Mouse (Mus musculus): Measurements from ENCODE around the gene E2f1.

DNA sequence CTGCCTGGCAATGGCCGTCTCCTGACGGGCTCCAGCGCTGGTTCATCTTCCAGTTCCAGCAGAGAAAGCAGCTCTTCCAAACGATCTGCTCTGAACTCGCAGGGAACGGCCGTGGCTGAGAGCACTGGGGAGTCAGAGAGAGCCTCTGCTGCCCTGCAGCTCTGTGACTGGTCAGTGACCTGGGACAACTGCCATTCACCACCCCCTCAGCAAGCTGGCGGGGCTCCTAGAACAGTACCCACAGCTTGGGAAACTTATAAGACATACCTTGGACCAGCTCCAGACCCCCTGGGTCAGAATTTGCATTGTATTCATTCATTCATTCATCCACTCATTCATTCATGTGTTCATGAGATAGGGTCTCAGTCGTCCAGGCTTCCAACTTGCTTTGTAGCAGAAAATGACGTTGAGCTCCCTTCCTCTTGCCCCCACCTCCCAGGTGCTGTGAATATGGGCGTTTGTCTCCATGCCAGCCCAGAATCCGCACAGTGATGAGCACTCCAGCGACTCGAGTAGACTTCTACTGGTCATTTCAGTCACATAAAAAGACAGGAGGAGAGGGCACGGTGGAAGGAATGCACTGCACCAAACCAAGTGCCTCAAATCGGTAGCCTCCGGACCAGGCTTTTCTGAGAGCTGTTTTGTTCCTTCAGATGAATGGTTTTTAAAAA is 15.4 kb upstream of the E2f1 start:
- TF ChIP-seq CTCF (IDR thresholded peaks at IDR 0.05; ENCODE audit: extremely low read depth, insufficient read length, insufficient replicate concordance, low read depth, low read length) (no peak), POLR2A (IDR thresholded peaks at IDR 0.05; ENCODE audit: low read depth, low read length) (no peak)
